Mouse (Mus musculus) NIH3T3 (cell line): ENCODE results near the gene Chka.

Source experiments
- DNase-seq: peaks from one replicate; pipeline ENCODE4 v3.0.0-alpha.2; 2012; ENCODE audit warnings: low read depth

Gene Chka

DNA sequence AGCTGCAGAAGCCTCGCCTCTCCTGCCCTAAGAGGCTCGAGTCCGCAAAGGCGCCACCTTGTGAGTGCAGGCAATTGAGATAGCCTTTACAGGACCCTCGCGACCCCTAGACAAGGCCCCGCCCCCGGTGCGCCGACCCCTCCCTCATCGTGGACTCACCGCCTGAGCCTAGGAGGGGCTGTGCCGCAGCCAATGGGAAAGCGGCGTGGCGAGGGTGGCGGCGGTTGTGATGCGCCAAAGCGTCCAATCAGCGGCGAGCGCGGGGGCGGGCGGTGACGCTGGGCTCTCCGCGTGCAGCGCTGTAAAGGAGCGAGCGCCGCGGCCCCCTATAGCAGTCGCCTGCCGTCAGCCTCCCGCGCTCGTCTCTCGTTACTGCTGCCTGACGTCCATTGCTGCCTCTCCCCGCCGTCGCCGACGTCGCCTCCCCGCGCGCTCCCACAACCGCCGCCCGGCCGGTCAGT is at the start of gene Chka:
Gene Chka, plus strand, starts transcription at position 272 of the 461 bp plus-strand sequence.
- DNase-seq: peak; percentile 99

DNA sequence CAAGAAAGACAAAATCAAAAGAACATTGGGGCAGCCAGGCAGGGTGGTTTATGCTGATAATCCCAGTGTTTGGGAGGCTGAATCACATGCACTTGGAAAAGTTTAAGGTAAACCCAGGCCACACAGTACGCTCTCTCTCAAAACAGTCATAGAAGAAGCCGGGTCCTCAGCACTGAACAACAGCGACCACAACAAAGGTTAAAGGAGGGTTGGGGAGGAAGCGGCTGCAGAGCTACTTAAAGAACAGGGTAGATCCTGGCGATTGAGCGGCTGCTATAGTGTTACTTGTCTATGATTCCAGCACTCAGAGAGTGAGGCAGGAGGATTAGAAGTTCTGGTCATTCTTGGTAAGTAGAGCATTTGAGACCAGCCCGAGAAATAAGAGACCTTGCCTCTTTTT is 46.0 kb upstream of the Chka start:
- no peak for DNase-seq

DNA sequence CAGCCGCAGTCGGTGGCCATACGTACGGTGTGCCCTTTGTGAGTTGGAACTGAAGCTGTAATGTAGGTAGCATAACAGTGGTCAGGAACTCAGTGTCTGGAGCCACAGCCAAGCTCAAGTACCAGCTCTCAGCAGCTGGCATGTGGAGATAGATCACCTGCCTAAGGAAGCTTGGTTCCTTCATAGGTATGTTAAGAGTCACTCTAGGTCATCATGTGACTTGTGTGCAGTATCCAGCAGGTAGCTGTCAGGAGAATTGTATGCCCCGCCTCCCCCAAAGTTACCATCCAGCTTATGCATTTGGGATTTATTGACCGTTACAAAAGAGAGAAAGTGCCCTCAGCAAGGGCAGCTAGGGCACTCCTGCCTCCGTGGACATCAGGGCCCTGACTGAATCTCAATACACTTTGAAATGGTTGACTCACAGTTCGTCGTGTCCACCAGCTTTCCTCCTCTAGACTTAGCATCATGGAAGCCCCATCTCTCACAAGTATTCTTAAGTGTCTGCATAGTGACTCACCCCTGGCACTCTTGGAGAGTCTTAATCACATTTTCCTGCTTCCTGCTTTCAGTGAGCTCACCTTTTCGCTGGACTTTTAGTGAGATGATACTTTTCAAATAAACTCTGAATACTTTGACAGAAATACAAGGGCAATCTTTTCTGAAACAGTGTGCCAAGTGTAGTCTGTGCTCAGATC is 40.9 kb upstream of the Chka start:
- DNase-seq: peak; percentile 56

GRCm38 (mm10) chr19:3814461-3814860 is 37.1 kb upstream of the Chka start:
- DNase-seq: no peak

DNA sequence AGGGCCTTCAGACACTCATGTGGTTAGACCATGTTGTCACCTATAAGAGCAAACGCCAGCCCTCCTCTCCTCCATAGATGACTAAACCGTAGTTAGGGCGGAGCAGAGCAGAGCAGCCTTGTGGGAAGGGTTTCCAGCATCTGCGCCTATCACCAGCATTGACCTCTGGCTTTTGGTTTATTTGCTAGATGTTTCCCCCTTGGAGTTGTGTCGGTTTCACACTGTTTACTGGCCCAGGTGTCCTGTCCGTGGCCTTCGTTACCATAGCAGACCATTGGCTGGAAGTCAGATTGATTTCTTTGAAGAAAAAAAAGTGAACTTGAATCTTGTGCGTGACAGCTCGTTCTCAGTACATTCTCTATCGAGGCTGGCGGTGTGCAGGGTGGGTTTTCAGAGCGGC is 35.7 kb upstream of the Chka start:
- DNase-seq: no peak

DNA sequence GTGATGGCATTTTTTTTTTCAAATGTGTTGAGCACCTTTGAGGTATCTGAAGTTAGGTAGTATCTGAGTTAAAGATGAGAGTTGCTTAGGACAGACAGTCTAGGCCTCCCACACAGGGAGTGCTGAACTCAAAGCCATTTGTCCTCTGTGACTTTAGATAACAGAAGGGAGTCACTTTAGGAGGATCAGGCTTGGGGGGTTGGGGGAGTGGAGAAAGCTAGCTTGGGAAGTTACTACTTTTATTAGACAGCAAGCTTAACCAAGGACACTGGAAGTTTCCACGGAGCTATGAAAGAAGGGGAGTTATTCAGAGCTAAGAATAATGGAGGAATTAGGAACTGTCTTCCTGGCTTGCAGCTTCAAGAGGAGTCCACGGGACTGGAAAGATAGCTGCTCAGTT is 32.5 kb upstream of the Chka start:
- no peak for DNase-seq

- no peak for DNase-seq
These were observed 31.6 kb upstream of the Chka start for GRCm38 (mm10) chr19:3819899-3820444.

DNA sequence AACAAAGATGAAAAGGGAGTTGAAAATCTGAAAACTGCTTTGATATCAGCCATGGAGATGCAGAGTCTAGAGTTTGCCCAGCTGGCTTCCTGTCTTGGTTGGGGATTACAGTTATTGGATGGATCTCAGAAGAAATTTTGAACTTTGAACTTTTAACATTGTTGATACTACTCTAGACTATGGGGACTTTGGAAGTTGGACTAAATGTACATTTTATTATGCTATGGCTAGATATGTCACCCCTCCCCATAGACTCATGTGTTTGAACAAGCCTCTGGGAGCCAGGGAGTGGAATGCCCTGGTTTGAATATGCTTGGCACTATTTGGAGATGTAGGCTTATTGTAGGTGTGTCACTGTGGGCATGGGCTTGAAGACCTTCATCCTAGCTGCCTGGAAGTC is 26.5 kb upstream of the Chka start:
- no peak for DNase-seq

DNA sequence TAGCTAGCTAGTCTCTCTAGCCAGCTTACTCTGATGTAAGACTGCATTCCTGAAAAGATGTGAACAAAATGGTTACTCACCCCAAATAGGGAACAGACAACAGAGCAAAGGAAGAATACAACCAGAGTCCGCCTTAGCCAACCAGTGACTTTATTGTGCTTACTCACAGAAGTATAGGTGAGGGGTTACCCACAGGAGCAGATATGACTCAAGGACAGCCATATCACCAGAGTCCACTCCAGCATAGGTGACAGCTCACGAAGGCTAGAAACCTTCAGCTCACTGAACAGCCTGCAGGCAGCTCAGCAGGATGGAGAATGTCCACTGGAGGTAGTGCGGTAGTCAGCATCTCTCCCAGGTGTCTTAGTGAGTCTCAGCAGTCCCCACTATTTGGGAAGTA is 21.7 kb upstream of the Chka start:
- DNase-seq: peak; percentile 56

DNA sequence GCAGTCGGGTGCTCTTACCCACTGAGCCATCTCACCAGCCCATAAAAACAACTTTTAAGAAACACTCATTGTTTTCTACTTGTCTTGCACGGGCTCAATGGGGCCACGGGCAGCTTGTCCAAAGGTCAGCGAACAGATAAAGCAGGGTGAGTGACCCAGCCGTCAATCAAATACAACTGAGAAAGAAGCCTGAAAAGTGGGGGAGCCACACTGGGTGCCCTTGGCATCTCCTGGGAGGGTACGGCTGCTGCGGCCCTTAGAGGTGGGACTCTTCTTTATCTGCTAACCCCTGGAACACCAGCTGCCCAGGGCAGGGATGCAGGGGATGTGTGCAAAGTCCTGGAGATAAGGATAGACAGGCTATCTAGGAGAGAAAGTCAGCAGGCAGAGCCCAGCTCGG is 19.9 kb upstream of the Chka start:
- DNase-seq: no peak

DNA sequence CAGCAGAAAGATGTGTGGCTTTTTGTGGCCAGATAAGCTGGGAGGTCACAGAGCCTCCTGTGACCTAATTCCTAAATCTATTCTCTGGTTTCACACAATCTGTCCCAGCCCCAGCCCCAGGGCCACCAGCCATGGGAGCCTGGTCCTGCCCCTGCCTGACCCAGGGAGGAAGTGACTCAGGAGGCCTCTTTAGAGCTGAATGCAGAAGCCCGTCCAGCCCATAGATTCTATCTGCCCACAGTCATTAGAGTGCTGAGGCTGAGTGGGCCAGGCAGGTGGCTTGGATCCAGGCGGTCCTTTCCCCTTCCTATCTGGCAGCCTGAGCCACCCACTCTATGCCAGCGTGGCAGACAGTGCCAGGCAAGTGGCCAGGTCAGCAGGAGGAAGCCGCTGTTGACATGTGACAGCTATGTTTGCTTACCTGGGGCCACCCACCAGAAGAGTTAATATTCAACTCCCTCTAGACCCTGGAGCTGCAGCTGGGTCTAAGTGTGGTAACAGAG is 18.7 kb upstream of the Chka start:
- peak; percentile 50 for DNase-seq

DNA sequence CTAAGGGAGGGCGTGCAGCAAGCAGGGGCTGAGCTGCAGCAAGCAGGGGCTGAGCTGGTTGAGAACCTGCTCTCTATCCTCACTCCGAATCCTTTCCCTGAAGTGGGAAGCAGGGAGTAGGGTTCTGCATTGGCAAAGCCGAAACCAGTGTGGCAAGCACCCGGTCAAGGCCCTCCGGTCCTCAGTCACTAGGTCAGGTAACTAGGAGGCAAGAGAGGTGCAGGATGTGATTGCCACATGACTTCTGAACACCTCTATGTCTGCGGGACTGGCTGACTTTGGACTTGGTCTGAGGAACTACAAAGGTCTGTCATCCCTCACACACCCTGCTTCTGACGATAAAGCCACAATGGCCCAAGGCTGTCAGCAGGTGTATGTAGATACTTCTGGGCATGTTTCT is 17.3 kb upstream of the Chka start:
- no peak for DNase-seq

DNA sequence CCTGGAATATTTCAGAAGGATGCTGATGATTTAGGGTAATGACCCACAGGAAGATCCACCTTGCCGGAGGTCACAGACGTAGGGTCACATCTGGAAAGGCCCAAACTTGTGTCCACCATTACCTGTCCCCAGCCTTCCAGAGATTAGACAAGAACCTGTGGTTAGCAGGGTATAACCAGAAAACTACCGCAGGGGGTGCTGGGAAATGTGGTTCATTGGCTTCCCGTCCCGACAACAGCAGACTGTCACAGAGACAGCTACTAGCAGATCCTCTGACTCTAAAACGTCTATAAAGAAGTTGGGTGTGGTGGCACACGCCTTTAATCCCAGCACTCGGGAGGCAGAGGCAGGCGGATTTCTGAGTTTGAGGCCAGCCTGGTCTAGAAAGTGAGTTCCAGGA is 14.8 kb upstream of the Chka start:
- DNase-seq: no peak

DNA sequence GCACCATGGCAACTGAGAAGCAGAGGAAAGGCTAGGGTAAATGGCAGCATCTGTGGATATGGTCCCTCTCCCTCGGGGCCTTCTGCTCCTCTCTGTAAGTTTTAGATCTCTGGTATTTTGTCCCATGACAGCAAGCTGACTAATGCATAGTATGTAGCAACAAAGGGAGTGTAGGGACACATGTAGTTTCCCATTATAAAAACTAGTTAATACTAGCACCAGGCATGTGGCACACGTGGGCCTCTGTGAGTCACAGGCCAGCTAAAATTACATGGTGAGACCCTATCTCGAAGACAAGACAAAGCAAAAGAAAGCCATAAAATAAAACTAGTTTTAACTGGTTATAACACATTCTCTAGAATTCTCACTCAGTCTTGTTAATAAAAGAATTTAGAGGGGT is 12.6 kb upstream of the Chka start:
- DNase-seq: peak; percentile 60

- peak; percentile 64 for DNase-seq
These were observed 11.9 kb upstream of the Chka start for GRCm38 (mm10) chr19:3839686-3840085.

- DNase-seq: no peak
These were observed 11.3 kb upstream of the Chka start for GRCm38 (mm10) chr19:3840214-3840651.

DNA sequence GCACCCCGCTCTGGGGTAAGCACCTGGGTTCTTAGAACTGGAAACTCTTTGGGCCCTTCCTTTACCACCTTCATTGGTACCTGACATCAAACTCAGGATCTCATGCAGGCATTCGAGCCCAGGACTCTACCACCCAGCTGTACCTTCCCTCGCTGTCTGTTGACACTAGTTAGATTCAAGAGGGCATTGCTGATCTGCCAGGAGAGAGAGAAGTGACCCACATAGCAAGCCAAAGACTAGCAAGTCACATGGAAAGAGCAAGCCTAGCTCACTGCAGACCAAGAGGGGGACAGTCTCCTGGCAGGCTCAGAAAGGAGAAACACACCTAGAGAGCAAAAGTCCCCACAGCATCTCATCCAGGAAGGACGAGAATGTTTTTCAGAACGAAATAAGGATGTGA is 10.9 kb upstream of the Chka start:
- DNase-seq: no peak

DNA sequence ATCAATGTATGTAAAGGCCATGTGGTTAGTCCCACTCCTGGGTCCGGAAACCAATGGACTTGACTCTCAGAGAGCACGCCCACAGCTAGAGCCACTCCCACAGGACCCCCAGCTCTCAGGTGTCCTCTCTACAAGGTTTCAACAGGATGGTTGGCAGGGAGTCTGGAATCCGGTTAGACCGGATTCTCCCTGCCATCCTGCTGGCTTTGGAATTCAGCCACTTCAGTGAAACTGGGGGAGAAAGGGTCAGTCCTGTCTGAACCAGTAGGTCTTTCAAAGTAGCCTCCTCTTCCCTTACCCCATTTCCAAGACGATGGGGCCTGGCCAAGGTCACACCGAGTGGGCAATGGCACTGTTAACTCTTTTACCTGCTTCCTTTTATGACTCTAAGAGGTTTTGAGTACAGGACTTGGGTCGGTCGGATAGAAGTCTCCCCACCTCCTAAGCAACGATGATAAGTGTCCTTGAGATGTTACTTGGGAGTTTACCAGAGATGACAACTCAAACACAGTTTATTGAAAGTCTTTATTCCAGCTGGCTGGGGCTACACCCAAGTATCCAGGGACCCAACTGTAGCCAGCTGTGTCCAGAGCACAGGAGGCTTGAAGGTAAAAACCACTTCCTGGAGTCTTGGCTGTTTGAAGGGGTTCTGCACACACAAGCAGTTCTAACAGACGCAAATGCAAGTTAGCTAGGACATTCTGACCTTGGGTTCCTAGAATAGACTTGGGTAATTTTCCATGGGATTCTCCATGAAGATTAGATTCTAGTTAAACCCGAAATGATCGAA is 9.0 kb upstream of the Chka start:
- DNase-seq: no peak

DNA sequence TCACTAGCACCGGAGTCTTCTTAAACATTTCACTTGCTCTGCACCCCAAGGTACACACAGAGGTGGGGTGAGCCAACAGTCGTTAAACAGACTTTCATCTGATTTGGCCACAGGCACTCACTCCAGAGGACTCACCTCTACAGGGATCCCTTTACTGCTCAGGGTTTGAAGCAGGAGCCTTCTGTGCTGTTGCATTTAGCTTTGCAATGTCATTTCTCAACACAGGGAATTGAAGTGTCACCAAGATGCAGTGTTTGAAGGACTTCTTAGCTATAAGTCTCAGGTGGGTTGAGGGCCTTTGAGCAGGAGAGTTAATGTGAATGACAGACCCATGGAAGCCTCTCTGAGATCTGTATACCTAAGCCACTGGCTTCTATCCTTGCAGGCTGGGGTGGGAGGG is 7.9 kb upstream of the Chka start:
- DNase-seq: no peak

- DNase-seq: no peak
These were observed 6.7 kb upstream of the Chka start for GRCm38 (mm10) chr19:3844836-3845235.

- no peak for DNase-seq
These were observed 6.2 kb upstream of the Chka start for GRCm38 (mm10) chr19:3845339-3845738.

DNA sequence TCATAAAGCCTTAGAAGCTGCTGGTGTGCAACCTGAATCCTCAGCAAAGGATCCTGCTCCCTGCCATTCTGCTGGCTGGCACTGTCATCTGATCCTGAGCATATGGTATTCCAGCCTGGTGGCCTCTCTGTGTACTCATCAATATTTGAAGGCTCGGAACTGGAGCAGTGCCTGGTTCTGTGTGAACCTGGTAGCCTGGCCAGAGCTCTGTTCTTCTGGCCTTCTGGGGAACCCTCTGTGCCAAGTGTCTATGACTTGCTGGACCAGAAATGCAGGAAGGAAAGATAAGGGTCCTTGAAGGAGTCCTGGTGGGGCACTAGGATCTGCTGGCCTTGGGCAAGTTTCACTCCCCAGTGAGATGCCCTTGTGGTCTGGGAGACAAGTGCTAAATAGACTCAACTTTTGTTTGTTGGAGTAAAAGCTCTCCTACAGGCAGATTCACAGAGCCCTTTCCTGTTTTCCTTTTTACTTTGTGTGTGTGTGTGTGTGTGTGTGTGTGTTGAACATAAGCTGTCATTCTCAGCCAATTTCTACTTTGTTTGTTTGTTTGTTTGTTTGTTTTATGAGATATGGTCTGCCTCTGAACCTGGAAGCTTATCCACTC is 5.7 kb upstream of the Chka start:
- DNase-seq: no peak
